8 mouse cellular contexts compared by ENCODE assay signal in the genomic region with DNA sequence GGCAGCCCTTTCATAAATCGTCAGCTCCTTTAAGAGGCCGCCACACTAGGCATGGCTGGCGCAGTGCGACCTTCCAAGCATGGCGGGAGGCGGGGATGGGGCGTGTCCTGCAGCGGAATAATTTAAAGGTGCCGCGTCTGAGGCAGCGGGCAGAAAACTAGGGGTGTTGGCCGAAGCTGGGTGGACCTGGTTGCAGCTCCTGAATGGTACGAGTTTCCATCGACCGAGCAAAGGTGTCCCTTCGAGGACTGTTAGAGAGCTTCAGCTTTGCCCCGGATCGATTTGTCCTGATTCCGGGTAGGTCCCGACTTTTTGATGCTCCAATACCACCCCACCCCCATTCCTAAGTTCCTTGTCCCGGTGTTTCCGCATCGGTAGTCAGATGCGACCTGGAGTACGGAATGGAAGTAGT. TPM values are rescaled to one million over a fixed set of nuclear protein-coding genes. Genes with fewer than 3 reads are reported as not detected.
DNase-seq lines count a peak whose midpoint lies in the region; ATAC-seq and TF ChIP-seq lines count a peak whose summit lies in the region.

A gene (plus strand): TSS at position 125 of the 412 bp plus-strand sequence.

- no peaks in the 10 kb centered on the region for H3K27me3 ChIP-seq in hindbrain, embryonic 16.5 days (replicated peaks; ENCODE audit: control insufficient read depth, insufficient read depth, low read length)

- TF ChIP-seq CTCF in cortical plate, adult 2 months (IDR thresholded peaks at IDR 0.05; ENCODE audit: extremely low read depth, insufficient read depth, low read length), result no peak
- TF ChIP-seq CTCF in gastrocnemius, adult 2 months (IDR thresholded peaks at IDR 0.05), result no peak

- H3K4me3 ChIP-seq in cortical plate, adult 2 months (ENCODE audit: insufficient read depth, low read length), result peak within 1 kb of the TSS; percentile 74
- peak within 1 kb of the TSS; percentile 83 for H3K4me3 ChIP-seq in gastrocnemius, adult 2 months
- peak within 1 kb of the TSS; percentile 55 for H3K4me3 ChIP-seq in hindbrain, embryonic 16.5 days (ENCODE audit: low read length)

- WGBS in hindbrain, embryonic 16.5 days, result 0% methylated on average over 25 of the region's 25 CpGs

- TF ChIP-seq POLR2A in cortical plate, adult 2 months (IDR thresholded peaks at IDR 0.05; ENCODE audit: extremely low read depth, insufficient read depth, low read length), result peak; percentile 89

- no peaks in the 10 kb centered on the region for H3K9me3 ChIP-seq in hindbrain, embryonic 16.5 days (ENCODE audit: control insufficient read depth, low read length)

- H3K36me3 ChIP-seq in hindbrain, embryonic 16.5 days (ENCODE audit: control insufficient read depth, insufficient read depth, low read length), result peaks cover 17% of the 10 kb centered on the region

- intact Hi-C loops in gastrocnemius, adult 2 months (cut with DNase I), result loop anchor here (2.0 to 5.0 kb wide), 2 partner anchors 14 to 107 kb away; a partner anchor contains a TSS

- no peaks in the 10 kb centered on the region for H3K4me1 ChIP-seq in cortical plate, adult 2 months (ENCODE audit: control insufficient read depth, insufficient read depth, low read length)
- H3K4me1 ChIP-seq in hindbrain, embryonic 16.5 days (ENCODE audit: control insufficient read depth, insufficient read depth, low read depth, low read length), result peaks cover 12% of the 10 kb centered on the region

- H3K9ac ChIP-seq in hindbrain, embryonic 16.5 days (ENCODE audit: low read depth, low read length), result peak within 1 kb of the TSS; percentile 71

- H3K4me2 ChIP-seq in hindbrain, embryonic 16.5 days (ENCODE audit: low read length), result peak within 1 kb of the TSS; percentile 86

- ATAC-seq in activated CD4-positive, CD25-positive, alpha-beta regulatory T cell, adult 4 months, result peak; percentile 65
- ATAC-seq in hindbrain, embryonic 16.5 days, result peak; percentile 73

- DNase-seq in gastrocnemius, adult 2 months, result peak; percentile 95
- DNase-seq in left cerebral cortex, adult 11 months (ENCODE audit: low spot score), result peak; percentile 84
- DNase-seq in lung, postnatal 36 days, result peak; percentile 96
- DNase-seq in retina, postnatal 1 day, result peak; percentile 86
- peak; percentile 89 for DNase-seq in thymus, postnatal 4 days

- H3K27ac ChIP-seq in cortical plate, adult 2 months (ENCODE audit: insufficient read depth, low read length), result peak within 1 kb of the TSS; percentile 45; the same call in 1 of the 2 replicates
- peak within 1 kb of the TSS; percentile 87 for H3K27ac ChIP-seq in gastrocnemius, adult 2 months
- peak within 1 kb of the TSS; percentile 75 for H3K27ac ChIP-seq in hindbrain, embryonic 16.5 days (ENCODE audit: low read depth, low read length)

RNA-seq across cellular contexts. Expression of the gene that starts here (rescaled TPM):
- 10 to 100 TPM; 18.8 to 24.8 TPM for polyA plus RNA-seq in activated CD4-positive, CD25-positive, alpha-beta regulatory T cell, adult 4 months (2017; shearing (Covaris generic))
- polyA plus RNA-seq in cortical plate, adult 2 months (2012; rRNA removed), result 67.6 and 73.7 TPM in 2 replicates
- 1 to 10 TPM; 8.7 to 9.3 TPM for total RNA-seq in gastrocnemius, adult 2 months (2021)
- polyA plus RNA-seq in hindbrain, embryonic 16.5 days (2015; fragmentation: Nextera tagmentation; extraction: Ambion mirVana), result 43.1 and 52.0 TPM in 2 replicates

Comparison
In these comparisons a context has a peak if more than half of its experiments do, and no peak if none do; other contexts are left out.
1. Peak in every context shown above with its lines: DNase-seq, ATAC-seq, H3K4me3 ChIP-seq and H3K27ac ChIP-seq.